Mouse (Mus musculus) megakaryocyte, embryonic 14.5 days (primary cell): ENCODE results near the gene Fads1. TPM values are rescaled to one million over a fixed set of nuclear protein-coding genes. Genes with fewer than 3 reads are reported as not detected.

Experiments
- H3K27me3 ChIP-seq: replicated peaks from 2 replicates; pipeline ENCODE3; 2012; ENCODE audit warnings: inconsistent platforms
- H3K36me3 ChIP-seq: replicated peaks from 2 replicates; pipeline ENCODE3; 2012; ENCODE audit warnings: low read length, inconsistent platforms, mixed read lengths
- H3K4me1 ChIP-seq: 2 replicates; pipeline ENCODE4 v1.6.1; 2012; ENCODE audit warnings: inconsistent platforms
- H3K4me3 ChIP-seq: replicated peaks from 2 replicates; pipeline ENCODE3; 2012; ENCODE audit warnings: moderate library complexity, mild to moderate bottlenecking, inconsistent platforms
- H3K9me3 ChIP-seq: 2 replicates; pipeline ENCODE4 v1.6.1; 2012; ENCODE audit warnings: inconsistent platforms
- FLI1 ChIP-seq: IDR thresholded peaks from 2 replicates; pipeline ENCODE4 v1.6.1; 2012; ENCODE audit warnings: low read length, inconsistent platforms, mixed read lengths
- GATA1 ChIP-seq: IDR thresholded peaks from 3 replicates; pipeline ENCODE4 v1.6.1; 2012; ENCODE audit warnings: mixed read lengths, low read length, inconsistent platforms, borderline replicate concordance
- polyA plus RNA-seq: library from polyadenylated mRNA; stranded (reverse); fragments of >175 nt; gene quantifications from 2 replicates; pipeline ENCODE4 v1.2.3, GENCODE M21; 2012; ENCODE audit warnings: low replicate concordance; ENCODE audit not compliant: insufficient read depth

Gene Fads1
- polyA plus RNA-seq, 1 experiment: 76.5 TPM

DNA sequence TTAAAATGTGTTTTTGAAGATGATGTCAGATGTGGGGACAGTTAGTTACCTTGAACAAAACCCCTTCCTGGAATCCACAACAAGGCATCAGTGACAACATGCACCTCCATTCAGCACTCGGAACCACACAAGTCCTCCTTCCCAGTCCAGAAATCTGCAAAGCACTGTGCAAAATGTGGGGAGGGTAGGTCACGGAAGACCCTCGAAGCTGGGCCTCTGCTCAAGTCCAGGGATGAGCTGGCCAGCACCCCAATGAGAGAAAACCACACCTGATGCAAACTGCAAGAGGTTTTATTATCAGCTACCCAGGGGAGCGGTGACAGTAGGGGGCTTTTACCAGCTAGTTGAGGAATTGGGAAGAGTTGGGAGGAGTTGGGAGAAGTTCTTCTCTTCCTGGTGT lies 7.7 kb upstream of the Fads1 start:
- Histone ChIP-seq H3K4me3 (no peak overlapping the region), H3K36me3 (peaks cover 10% of the 10 kb centered on the region), H3K4me1 (peaks cover 70% of the 10 kb centered on the region), H3K27me3 (no peaks in the 10 kb centered on the region), H3K9me3 (peaks cover 11% of the 10 kb centered on the region)
- TF ChIP-seq FLI1: no peak
- no peak for TF ChIP-seq GATA1

DNA sequence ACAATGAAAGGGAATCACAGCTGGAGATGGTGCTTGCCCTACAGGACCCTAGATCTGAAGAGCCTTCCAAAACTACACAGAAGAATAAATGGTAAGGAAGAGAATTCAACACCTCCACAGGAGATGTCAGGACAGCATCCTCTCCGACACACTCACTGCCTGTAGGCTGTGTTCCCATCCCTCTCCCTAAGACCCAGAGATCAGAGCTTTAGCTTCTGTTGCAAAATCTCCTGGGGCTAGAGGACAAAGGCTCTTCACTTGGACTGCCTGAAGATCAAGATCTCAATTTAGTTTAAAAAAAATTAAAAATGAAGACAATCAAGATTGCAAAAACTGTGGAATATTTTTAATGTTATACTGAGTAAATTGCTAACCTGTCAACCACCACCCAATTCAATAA lies 6.2 kb upstream of the Fads1 start:
- peaks cover 67% of the 10 kb centered on the region for H3K4me1 ChIP-seq
- H3K9me3 ChIP-seq: peaks cover 11% of the 10 kb centered on the region
- no peaks in the 10 kb centered on the region for H3K27me3 ChIP-seq
- no peak overlapping the region for H3K4me3 ChIP-seq
- H3K36me3 ChIP-seq: peaks cover 10% of the 10 kb centered on the region
- no peak for TF ChIP-seq FLI1
- no peak for TF ChIP-seq GATA1

DNA sequence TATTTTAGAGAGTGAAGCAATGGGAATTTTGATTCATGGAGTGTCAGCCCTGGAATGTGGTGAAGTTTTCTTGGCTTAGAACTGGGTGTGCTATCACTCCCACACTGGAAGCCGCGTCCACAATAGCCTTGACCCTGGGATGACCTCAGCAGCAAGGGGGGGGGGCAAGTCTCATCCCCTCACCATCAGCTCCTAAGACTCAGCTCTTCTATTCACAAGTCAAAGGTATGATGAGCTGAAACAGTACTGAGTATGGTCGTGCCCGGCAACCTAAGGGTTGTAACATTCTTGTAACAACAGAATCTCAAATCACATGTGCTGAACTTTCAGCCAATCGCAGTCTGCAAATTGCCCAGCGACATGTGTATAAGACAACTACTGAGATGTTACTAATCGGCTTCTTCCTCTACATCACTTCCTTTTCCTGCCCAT lies 5.7 kb upstream of the Fads1 start:
- TF ChIP-seq GATA1 (no peak), FLI1 (no peak)
- Histone ChIP-seq H3K4me1 (peaks cover 65% of the 10 kb centered on the region), H3K36me3 (peaks cover 10% of the 10 kb centered on the region), H3K9me3 (peaks cover 11% of the 10 kb centered on the region), H3K27me3 (no peaks in the 10 kb centered on the region), H3K4me3 (peak overlapping the region; percentile 33)

DNA sequence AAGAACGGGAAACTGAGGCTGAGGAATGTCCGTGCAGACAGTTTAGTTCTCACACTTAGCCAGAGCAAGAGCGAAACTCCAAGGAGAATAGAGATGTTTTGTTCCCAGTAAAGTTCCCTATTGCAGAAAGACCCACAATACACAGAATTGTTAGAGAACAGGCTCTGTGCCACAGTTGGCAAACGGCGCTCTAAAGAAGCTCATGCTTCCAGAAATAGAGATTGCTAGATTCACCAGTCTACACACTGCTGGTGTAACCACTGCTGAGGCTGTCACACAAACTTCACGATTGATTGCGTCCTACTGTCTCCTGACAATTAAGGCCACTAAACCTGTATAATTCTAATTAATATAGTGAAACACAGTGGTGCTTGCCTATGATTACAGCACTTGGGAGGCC lies 1.5 kb upstream of the Fads1 start:
- TF ChIP-seq GATA1 (no peak), FLI1 (no peak)
- Histone ChIP-seq H3K4me1 (peaks cover 60% of the 10 kb centered on the region), H3K27me3 (no peaks in the 10 kb centered on the region), H3K36me3 (peaks cover 32% of the 10 kb centered on the region), H3K4me3 (no peak overlapping the region), H3K9me3 (peaks cover 11% of the 10 kb centered on the region)

DNA sequence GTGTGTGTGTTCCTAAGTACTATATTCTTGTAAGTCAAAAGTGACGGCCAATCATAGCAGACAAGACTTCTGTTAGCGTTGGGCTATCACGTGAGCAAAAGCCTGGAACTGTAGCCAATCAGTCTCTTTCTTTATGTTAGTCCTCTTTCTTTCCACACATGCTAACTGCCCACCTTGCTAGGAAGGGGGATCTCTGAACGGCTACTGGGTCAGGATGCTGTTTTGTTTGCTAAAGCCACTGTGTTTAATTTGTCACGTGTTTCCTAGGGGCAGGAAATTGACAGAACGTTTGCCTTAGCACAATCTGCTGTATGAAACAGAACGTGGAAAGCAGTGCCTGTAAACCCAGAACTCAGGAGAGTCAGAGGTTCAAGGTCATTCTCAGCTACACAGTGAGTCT lies 546 bp upstream of the Fads1 start:
- TF ChIP-seq FLI1: no peak
- TF ChIP-seq GATA1: no peak
- H3K36me3 ChIP-seq: peaks cover 41% of the 10 kb centered on the region
- H3K4me1 ChIP-seq: peaks cover 60% of the 10 kb centered on the region
- H3K4me3 ChIP-seq: peak overlapping the region; percentile 98
- no peaks in the 10 kb centered on the region for H3K27me3 ChIP-seq
- H3K9me3 ChIP-seq: peaks cover 11% of the 10 kb centered on the region

DNA sequence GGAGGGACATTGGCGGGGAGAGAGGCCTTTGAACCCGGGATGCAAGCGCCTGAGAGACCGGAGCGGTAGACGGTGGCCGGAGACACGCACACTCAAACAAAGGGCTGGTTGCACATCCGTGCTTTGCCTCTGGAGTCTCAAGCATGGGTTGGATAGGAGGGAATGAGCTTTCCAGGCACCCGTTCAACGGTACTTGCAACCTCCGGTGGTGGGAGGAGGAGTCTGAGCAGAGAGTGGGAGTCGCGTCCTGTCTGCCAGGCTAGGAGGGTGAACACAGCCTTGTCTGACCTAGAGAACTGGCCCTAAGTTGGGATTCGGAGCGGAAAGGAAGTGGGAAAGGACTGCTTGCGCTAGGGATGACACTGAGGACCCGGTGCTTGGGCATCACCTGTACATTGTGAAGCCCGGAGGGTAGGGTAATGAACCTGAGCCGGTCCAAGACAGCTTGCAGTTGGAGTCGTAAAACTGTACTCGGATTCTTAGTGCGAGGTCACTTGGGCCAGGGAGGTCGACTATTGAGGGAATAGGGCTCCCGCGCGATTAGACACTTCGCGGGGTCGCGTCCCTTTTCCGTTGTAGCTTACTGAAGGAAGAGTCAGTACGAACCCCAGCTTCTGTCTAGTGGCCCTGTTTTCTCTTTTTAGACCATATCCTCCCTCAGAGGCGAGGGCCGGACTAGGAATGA lies 753 bp downstream of the Fads1 start:
- no peak for TF ChIP-seq GATA1
- no peak for TF ChIP-seq FLI1
- Histone ChIP-seq H3K36me3 (peaks cover 49% of the 10 kb centered on the region), H3K4me1 (peaks cover 70% of the 10 kb centered on the region), H3K27me3 (no peaks in the 10 kb centered on the region), H3K4me3 (peak overlapping the region; percentile 98), H3K9me3 (peaks cover 6% of the 10 kb centered on the region)

DNA sequence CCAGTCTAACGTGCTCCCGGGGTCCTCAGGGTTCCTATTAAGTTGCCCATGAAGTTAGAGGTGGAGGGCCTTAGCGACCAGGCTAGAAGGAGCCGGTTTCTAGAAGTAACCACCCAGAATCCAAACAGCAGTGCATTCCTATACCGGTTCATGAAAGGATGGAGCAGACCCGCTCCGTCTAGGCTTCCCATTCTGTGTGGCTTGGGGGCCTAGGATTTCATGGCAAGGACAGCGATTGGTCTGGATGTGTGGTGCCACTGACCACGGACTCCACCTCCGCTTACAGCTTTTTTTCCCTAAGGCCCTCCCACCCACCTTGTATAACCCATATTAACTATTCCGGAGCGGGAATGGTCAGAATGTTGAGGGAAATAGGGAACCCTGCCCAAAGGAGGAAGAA lies 1.4 kb downstream of the Fads1 start:
- Histone ChIP-seq H3K4me3 (peak overlapping the region; percentile 98), H3K9me3 (peaks cover 2% of the 10 kb centered on the region; the same call in 1 of the 2 replicates), H3K4me1 (peaks cover 76% of the 10 kb centered on the region), H3K36me3 (peaks cover 53% of the 10 kb centered on the region), H3K27me3 (no peaks in the 10 kb centered on the region)
- TF ChIP-seq FLI1 (no peak), GATA1 (no peak)

DNA sequence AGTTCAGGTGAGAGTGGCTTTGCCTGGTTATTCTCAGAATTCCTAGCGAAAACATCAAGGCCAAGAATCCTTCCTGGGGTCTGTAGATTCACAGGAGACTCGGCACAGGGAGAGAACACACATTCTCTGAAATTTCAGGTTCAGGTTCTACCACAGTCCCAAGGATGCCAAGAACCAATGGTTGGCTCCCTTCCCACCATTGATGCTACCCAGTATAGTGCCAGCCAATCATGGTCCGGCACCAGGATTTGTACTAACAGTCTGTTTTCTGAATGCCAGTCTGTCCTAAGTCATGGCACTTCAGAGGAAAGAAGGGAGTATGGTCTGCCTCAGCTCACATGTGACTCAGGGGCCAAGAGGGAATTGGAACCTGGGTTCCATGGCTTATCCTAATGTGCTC lies 3.2 kb downstream of the Fads1 start:
- peaks cover 68% of the 10 kb centered on the region for H3K36me3 ChIP-seq
- peaks cover 89% of the 10 kb centered on the region for H3K4me1 ChIP-seq
- H3K9me3 ChIP-seq: no peaks in the 10 kb centered on the region
- H3K4me3 ChIP-seq: no peak overlapping the region
- no peaks in the 10 kb centered on the region for H3K27me3 ChIP-seq
- TF ChIP-seq GATA1 (no peak), FLI1 (no peak)

DNA sequence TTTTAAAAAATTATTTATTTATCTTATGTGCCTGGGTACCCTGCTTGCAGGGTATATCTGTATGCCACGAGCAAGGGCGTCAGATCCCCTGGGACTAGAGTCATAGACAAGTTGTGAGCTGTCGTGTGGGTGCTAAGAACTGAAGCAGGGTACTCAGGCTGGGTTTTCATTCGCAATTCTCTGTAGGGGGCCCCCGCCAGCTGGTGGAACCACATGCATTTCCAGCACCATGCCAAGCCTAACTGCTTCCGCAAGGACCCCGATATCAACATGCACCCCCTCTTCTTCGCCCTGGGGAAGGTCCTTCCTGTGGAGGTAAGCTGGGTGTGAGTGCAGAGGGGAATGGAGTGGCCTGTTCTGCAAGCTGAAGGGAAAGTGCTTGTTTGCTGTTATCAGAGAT lies 3.9 kb downstream of the Fads1 start:
- Histone ChIP-seq H3K4me1 (peaks cover 92% of the 10 kb centered on the region), H3K4me3 (peak overlapping the region; percentile 46), H3K36me3 (peaks cover 75% of the 10 kb centered on the region), H3K27me3 (no peaks in the 10 kb centered on the region), H3K9me3 (no peaks in the 10 kb centered on the region)
- TF ChIP-seq GATA1 (no peak), FLI1 (no peak)

DNA sequence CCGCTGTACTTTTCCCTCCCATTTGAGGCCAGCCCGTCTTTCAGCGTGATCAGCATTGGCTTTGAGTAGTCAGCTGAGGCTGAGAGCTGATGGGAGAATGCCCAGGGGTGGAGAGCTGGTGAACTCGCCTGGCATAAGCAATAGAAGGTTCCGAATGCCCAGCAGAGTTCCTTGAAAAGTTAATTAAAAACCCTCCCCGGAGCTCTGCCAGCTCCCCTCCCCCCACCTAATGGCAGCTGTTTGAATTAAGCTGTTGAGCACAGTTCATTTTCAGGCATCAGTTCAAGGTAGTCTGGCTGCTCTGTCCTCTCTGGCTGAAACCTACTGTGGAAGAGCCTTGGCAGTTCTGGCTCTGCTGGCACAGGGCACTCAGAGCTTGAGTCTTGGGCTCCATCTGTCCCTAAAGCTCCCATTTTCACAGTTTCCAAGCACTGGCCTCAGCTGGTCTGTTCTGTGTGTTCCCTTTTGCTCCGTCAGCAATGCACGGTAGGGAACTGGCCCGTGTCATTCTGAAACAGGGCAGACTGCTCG lies 5.7 kb downstream of the Fads1 start:
- Histone ChIP-seq H3K4me3 (no peak overlapping the region), H3K4me1 (peaks cover 95% of the 10 kb centered on the region), H3K36me3 (peaks cover 93% of the 10 kb centered on the region), H3K9me3 (no peaks in the 10 kb centered on the region), H3K27me3 (no peaks in the 10 kb centered on the region)
- TF ChIP-seq GATA1: no peak
